Mouse (Mus musculus) kidney, adult 2 months (tissue): ENCODE data around the gene Tmc6.

Experiments
- CTCF ChIP-seq: fragments of 200-500 bp; conservative IDR thresholded peaks from 2 replicates; pipeline ENCODE4 v1.5.1; 2011; ENCODE audit warnings: low read depth, mild to moderate bottlenecking, control low read depth, low read length, moderate library complexity, mixed read lengths; ENCODE audit not compliant: insufficient read depth, insufficient read length
- POLR2A ChIP-seq: fragments of 200-500 bp; IDR thresholded peaks from one replicate; pipeline ENCODE4 v1.6.1; 2011; ENCODE audit warnings: low read depth, low read length, control low read depth

GRCm38 (mm10) chr11:117781199-117781821, 688 bp downstream of the Tmc6 start:
- TF ChIP-seq CTCF, result no peak
- TF ChIP-seq POLR2A, result no peak
